Mouse (Mus musculus) kidney, postnatal 0 days (tissue): ENCODE results near the gene Bdkrb2. TPM values are rescaled to one million over a fixed set of nuclear protein-coding genes. Genes with fewer than 3 reads are reported as not detected.

ENCODE experiments used
- ATAC-seq: fragments of 200-750 bp; cut with Nextera tagmentation; replicated peaks from 2 replicates; pipeline ENCODE4 v1.8.0; 2017; ENCODE audit warnings: low read depth, moderate number of reproducible peaks, moderate TSS enrichment, moderate library complexity; ENCODE audit not compliant: low FRiP score
- DNase-seq: peaks from one replicate; pipeline ENCODE4 v3.0.0-alpha.2; 2016; ENCODE audit warnings: low spot score
- H3K27ac ChIP-seq: fragments of 300-500 bp; sonication (generic); 2 replicates; pipeline ENCODE4 v1.5.1; 2014; ENCODE audit warnings: mild to moderate bottlenecking
- H3K27me3 ChIP-seq: fragments of 300-500 bp; sonication (generic); 2 replicates; pipeline ENCODE4 v1.6.1; 2014; ENCODE audit warnings: low read length, mixed read lengths; ENCODE audit not compliant: insufficient read depth
- H3K36me3 ChIP-seq: fragments of 300-500 bp; sonication (generic); 2 replicates; pipeline ENCODE4 v1.6.1; 2014; ENCODE audit warnings: low read length, mixed read lengths; ENCODE audit not compliant: insufficient read depth
- H3K4me1 ChIP-seq: fragments of 300-500 bp; sonication (generic); replicated peaks from 2 replicates; pipeline ENCODE4 v1.6.1; 2014; ENCODE audit warnings: antibody characterized with exemption, low read length, mixed read lengths; ENCODE audit not compliant: insufficient read depth
- H3K4me2 ChIP-seq: fragments of 300-500 bp; sonication (generic); 2 replicates; pipeline ENCODE4 v1.6.1; 2014; ENCODE audit warnings: mild to moderate bottlenecking, low read length, moderate library complexity, mixed read lengths
- H3K4me3 ChIP-seq: fragments of 300-500 bp; sonication (generic); replicated peaks from 2 replicates; pipeline ENCODE4 v1.5.1; 2014; ENCODE audit warnings: low read depth, low read length
- H3K9ac ChIP-seq: fragments of 300-500 bp; sonication (generic); 2 replicates; pipeline ENCODE4 v1.6.1; 2014; ENCODE audit warnings: low read depth, low read length
- H3K9me3 ChIP-seq: fragments of 300-500 bp; sonication (generic); replicated peaks from 2 replicates; pipeline ENCODE4 v1.6.1; 2016; ENCODE audit warnings: low read length, inconsistent platforms, mixed read lengths
- CTCF ChIP-seq: IDR thresholded peaks from 2 replicates; pipeline ENCODE4 v1.5.1; 2016; ENCODE audit warnings: antibody characterized with exemption, low read depth, mild to moderate bottlenecking, moderate library complexity
- WGBS: fragments of 180-500 bp; shearing (Covaris S2); extraction: QIAGEN DNeasy Blood & Tissue Kit; methylation state at CpG from one replicate; pipeline ENCODE4 v1.1.7; 2014; 5-methylcytosine and 5-hydroxymethylcytosine counted together
- polyA plus RNA-seq: library from polyadenylated mRNA; unstranded; fragments of >200 nt; fragmentation: Nextera tagmentation; extraction: Ambion mirVana; gene quantifications from 2 replicates; pipeline ENCODE4 v1.2.1, GENCODE M21; 2015

Bdkrb2 gene
- polyA plus RNA-seq, 1 experiment from 2014 or later, result 1.1 TPM

DNA sequence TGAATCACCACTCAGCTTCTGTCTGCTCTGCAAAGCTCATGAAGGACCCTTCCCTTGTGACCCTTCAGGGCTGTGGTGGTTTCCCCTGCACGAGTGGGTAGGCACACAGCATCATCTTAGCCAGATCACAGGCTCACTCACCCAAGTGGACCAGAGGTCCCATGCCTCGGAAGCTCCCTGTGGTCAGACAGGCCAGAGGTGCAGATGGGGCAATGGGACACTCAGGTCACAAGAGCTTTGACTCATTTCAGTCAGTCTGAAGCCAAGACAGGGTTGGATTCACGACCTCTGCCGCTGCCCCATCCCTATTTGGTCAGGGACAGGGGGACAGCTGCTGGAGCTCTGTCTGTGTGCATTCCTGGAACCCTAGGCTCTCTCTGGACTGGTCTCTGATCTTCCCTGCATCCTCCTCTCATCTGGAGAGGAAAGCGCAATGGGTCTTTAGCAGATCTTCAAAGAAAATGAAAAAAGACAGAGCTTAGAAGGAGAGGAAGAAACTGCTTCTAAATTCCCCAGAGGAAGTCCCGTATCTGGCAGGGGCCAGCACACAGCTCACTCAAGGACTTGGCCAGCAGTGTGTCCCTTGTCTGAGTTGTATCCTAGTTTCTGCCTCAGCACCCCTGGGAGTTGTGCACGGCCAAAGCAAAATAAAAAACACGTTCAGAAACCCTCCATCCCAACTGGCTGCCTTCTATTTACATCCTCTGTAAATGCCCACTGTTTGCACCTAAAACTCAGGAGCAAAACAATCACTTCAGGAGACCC, 788 bp upstream of the Bdkrb2 start:
- no peak overlapping the region for H3K27ac ChIP-seq
- H3K27me3 ChIP-seq, result peaks cover 10% of the 10 kb centered on the region; the same call in 1 of the 2 replicates
- H3K4me2 ChIP-seq, result peak overlapping the region; percentile 66
- no peaks in the 10 kb centered on the region for H3K9me3 ChIP-seq
- WGBS, result 30% methylated on average over 8 of the region's 8 CpGs
- no peak for TF ChIP-seq CTCF
- ATAC-seq (no peak), DNase-seq (no peak)
- H3K4me3 ChIP-seq, result peak overlapping the region; percentile 28; the same call in 1 of the 2 replicates
- H3K36me3 ChIP-seq, result no peaks in the 10 kb centered on the region
- H3K4me1 ChIP-seq, result peaks cover 24% of the 10 kb centered on the region
- 0 out of 2 replicates have a peak overlapping the region, but pooled peaks have one; percentile 35 for H3K9ac ChIP-seq

DNA sequence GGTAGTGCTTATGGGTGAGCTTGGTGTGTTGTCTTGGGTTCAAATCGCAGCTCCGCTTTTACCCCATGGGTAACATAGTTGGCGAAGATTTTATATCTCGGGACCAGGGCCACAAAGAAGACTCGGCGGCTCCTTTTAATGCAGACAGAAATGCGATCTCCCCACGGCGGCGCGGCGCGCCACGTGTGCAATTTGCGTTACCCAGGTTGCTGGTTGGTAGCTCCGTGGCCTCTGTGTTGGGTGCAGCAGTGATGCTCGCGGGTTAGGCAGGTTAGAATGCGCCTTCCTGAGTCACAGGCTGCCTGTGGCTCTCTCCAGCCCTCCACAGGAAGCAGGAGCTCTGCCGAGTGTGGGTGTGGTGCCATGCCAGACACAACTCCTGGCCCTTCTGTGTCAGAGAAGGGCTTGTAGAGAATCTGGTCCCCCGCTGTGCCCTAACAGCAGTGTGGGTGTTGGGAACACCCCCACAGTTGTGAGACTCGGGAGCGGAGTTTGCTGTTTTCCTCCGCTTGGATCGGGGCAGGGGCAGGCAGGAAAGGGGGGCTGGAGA, 775 bp downstream of the Bdkrb2 start:
- no peak for TF ChIP-seq CTCF
- 9% methylated on average over 25 of the region's 25 CpGs for WGBS
- peaks cover 24% of the 10 kb centered on the region for H3K4me1 ChIP-seq
- no peaks in the 10 kb centered on the region for H3K9me3 ChIP-seq
- H3K27me3 ChIP-seq, result peaks cover 10% of the 10 kb centered on the region; the same call in 1 of the 2 replicates
- no peak overlapping the region for H3K27ac ChIP-seq
- peak overlapping the region; percentile 66 for H3K4me2 ChIP-seq
- ATAC-seq, result no peak
- H3K36me3 ChIP-seq, result no peaks in the 10 kb centered on the region
- DNase-seq, result no peak
- peak overlapping the region; percentile 28 for H3K4me3 ChIP-seq
- H3K9ac ChIP-seq, result 0 out of 2 replicates have a peak overlapping the region, but pooled peaks have one; percentile 28

DNA sequence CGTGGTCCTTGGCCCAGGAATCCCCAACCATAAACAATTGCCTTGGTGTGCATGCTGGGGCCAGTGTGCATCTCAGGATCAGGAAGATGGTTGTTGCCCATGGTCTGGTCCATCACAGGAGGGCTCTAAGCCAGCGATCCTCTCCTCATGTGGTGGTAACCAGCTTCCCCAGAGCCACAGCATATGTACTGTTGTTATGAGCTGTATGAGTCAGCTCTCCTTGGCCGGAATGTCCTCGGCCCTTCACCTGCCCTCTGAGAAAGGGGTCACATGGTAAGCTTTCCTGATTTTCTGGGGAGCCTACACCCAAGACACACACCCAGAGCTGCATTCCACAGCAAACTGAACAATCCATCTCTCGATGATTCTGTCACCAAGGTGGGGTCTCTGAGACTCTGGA, 2.2 kb downstream of the Bdkrb2 start:
- peaks cover 24% of the 10 kb centered on the region for H3K4me1 ChIP-seq
- ATAC-seq (no peak), DNase-seq (no peak)
- no peaks in the 10 kb centered on the region for H3K9me3 ChIP-seq
- no peak overlapping the region for H3K9ac ChIP-seq
- no peak overlapping the region for H3K4me2 ChIP-seq
- no peak overlapping the region for H3K4me3 ChIP-seq
- H3K27ac ChIP-seq, result no peak overlapping the region
- H3K27me3 ChIP-seq, result peaks cover 10% of the 10 kb centered on the region; the same call in 1 of the 2 replicates
- no peaks in the 10 kb centered on the region for H3K36me3 ChIP-seq
- WGBS, result 72% methylated on average over 5 of the region's 5 CpGs
- no peak for TF ChIP-seq CTCF

- 85% methylated on average over 3 of the region's 3 CpGs for WGBS
Measured at GRCm38 (mm10) chr12:105571867-105572266, 8.8 kb downstream of the Bdkrb2 start.

DNA sequence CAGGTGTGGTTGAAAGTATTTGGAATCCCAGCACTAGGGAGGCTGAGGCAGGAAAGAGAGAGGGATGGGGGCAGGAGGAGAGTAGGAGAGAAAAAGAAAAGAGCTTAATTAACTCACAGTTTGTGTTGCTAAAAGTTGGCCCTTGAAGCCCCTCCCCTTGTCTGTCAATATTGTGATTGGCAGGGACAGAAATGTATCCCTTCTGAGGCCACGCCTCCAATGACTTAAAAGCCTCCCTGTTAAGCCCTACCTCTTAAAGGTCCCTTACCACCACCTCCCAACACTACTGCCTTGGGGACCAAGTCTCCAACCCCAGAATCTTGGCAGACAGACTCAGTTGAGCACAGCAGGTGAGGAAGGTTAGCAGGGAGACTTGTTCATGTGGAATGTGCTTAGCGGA, 9.6 kb downstream of the Bdkrb2 start:
- Histone ChIP-seq H3K9me3 (no peaks in the 10 kb centered on the region), H3K4me2 (no peak overlapping the region), H3K4me1 (no peaks in the 10 kb centered on the region), H3K27ac (no peak overlapping the region), H3K4me3 (no peak overlapping the region), H3K9ac (no peak overlapping the region), H3K27me3 (no peaks in the 10 kb centered on the region), H3K36me3 (no peaks in the 10 kb centered on the region)
- TF ChIP-seq CTCF, result no peak
- 88% methylated on average over 2 of the region's 2 CpGs for WGBS
- DNase-seq (no peak), ATAC-seq (no peak)

More at GRCm38 (mm10) chr12:105571867-105572266, 8.8 kb downstream of the Bdkrb2 start:
- H3K9ac ChIP-seq, result no peak overlapping the region
- no peaks in the 10 kb centered on the region for H3K36me3 ChIP-seq
- ATAC-seq (no peak), DNase-seq (no peak)
- no peak overlapping the region for H3K27ac ChIP-seq
- H3K4me1 ChIP-seq, result no peaks in the 10 kb centered on the region
- no peaks in the 10 kb centered on the region for H3K9me3 ChIP-seq
- H3K4me2 ChIP-seq, result no peak overlapping the region
- H3K4me3 ChIP-seq, result no peak overlapping the region
- no peaks in the 10 kb centered on the region for H3K27me3 ChIP-seq
- no peak for TF ChIP-seq CTCF

DNA sequence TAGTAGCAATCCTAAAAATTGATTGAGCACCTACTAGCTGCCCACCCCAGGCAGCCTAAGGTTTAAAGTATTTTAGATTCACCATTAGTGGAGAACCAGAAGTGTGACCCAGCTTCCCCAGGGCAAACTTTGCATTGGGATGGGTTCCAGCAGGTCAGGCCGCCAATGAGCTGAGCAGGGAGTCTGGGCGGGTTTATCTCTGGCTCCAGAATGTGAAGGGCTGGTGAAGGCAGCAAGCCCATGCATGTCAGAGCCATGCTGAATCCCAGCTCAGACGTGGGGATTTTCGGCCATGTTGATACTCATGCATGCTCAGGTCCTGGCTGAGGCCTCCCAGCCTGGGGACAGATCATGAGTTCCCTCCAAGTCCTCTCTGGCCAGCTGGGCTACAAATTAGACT, 11.3 kb downstream of the Bdkrb2 start:
- DNase-seq (no peak), ATAC-seq (no peak)
- Histone ChIP-seq H3K27ac (no peak overlapping the region), H3K4me3 (no peak overlapping the region), H3K9ac (no peak overlapping the region), H3K36me3 (no peaks in the 10 kb centered on the region), H3K4me1 (no peaks in the 10 kb centered on the region), H3K4me2 (no peak overlapping the region), H3K9me3 (no peaks in the 10 kb centered on the region), H3K27me3 (no peaks in the 10 kb centered on the region)
- WGBS, result 91% methylated on average over 4 of the region's 4 CpGs
- TF ChIP-seq CTCF, result no peak
